Mouse (Mus musculus) lung, postnatal 36 days (tissue): ENCODE measurements around the gene Adamts16.

Experiments
- DNase-seq: peaks from one replicate; pipeline ENCODE4 v3.0.0; 2022; ENCODE audit warnings: mixed read lengths

Adamts16 gene

GRCm38 (mm10) chr13:70761312-70761711 is 80.3 kb downstream of the Adamts16 start:
- no peak for DNase-seq

- DNase-seq, result no peak
These were observed 81.4 kb downstream of the Adamts16 start for GRCm38 (mm10) chr13:70760186-70760585.

GRCm38 (mm10) chr13:70746294-70747008 is 95.2 kb downstream of the Adamts16 start:
- no peak for DNase-seq

- no peak for DNase-seq
These were observed 97.1 kb downstream of the Adamts16 start for GRCm38 (mm10) chr13:70744416-70745038.

GRCm38 (mm10) chr13:70742693-70743092 is 98.9 kb downstream of the Adamts16 start:
- DNase-seq, result no peak

- no peak for DNase-seq
These were observed 101.0 kb downstream of the Adamts16 start for GRCm38 (mm10) chr13:70740281-70741240.

- DNase-seq, result no peak
These were observed 102.8 kb downstream of the Adamts16 start for GRCm38 (mm10) chr13:70738781-70739180.

- no peak for DNase-seq
These were observed 105.2 kb downstream of the Adamts16 start for GRCm38 (mm10) chr13:70736409-70736808.

- no peak for DNase-seq
These were observed 107.0 kb downstream of the Adamts16 start for GRCm38 (mm10) chr13:70734640-70735039.

- DNase-seq, result no peak
These were observed 107.7 kb downstream of the Adamts16 start for GRCm38 (mm10) chr13:70733911-70734310.

- DNase-seq, result no peak
These were observed 108.4 kb downstream of the Adamts16 start for GRCm38 (mm10) chr13:70733206-70733605.

GRCm38 (mm10) chr13:70732781-70733180 is 108.8 kb downstream of the Adamts16 start:
- DNase-seq, result no peak

GRCm38 (mm10) chr13:70731349-70731748 is 110.3 kb downstream of the Adamts16 start:
- no peak for DNase-seq

GRCm38 (mm10) chr13:70729996-70730395 is 111.6 kb downstream of the Adamts16 start:
- DNase-seq, result peak; percentile 6

- DNase-seq, result no peak
These were observed 115.4 kb downstream of the Adamts16 start for GRCm38 (mm10) chr13:70726249-70726648.

- no peak for DNase-seq
These were observed 117.0 kb downstream of the Adamts16 start for GRCm38 (mm10) chr13:70724635-70725034.

- DNase-seq, result peak; percentile 16
These were observed 117.4 kb downstream of the Adamts16 start for GRCm38 (mm10) chr13:70724108-70724622.

GRCm38 (mm10) chr13:70719994-70720393 is 121.6 kb downstream of the Adamts16 start:
- DNase-seq, result no peak

- no peak for DNase-seq
These were observed 122.8 kb downstream of the Adamts16 start for GRCm38 (mm10) chr13:70718814-70719213.

GRCm38 (mm10) chr13:70716022-70716421 is 125.6 kb downstream of the Adamts16 start:
- DNase-seq, result peak; percentile 10

- no peak for DNase-seq
These were observed 127.4 kb downstream of the Adamts16 start for GRCm38 (mm10) chr13:70714081-70714775.

GRCm38 (mm10) chr13:70713331-70713730 is 128.3 kb downstream of the Adamts16 start:
- DNase-seq, result no peak
